Mouse (Mus musculus): Measurements from ENCODE around the gene Nudt17.
A peak's percentile ranks its signal among the peaks of the same experiment; 100 is the strongest.
"Not testable (repeated sequence)": the region's sequence is repeated elsewhere in the genome, so short reads cannot be mapped to it uniquely, and the experiment has no call there.

The Nudt17 gene

GRCm38 (mm10) chr3:96707903-96708683, at the start of gene Nudt17:
TSS of gene Nudt17 (minus strand) at chr3:96708562.
- peak; percentile 85 to 87 for DNase-seq (ENCODE audit: low spot score in 2 of 2)

DNA sequence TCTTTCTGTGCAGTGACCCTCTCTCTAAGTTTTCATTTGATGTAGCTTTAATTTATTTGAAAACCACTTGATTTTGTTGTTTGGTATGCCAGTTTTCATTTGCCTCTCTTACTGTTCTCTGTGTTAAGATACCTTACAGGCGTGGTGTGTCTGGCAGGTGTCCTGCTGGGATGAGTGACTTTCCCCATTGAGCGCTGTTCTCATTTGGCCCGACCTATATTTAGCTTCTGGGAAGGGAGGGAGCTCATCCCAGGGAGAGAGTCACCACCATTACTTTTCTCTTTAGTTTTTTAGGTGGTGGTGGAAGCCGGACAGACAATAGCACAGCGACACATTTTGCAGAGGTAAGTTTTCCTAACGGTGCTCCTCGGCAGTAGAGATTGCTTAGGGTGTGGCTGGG, 49.3 kb upstream of the Nudt17 start:
- DNase-seq (ENCODE audit: low spot score in 2 of 2) = no peak

GRCm38 (mm10) chr3:96755935-96756334, 47.6 kb upstream of the Nudt17 start:
- no peak for DNase-seq (ENCODE audit: low spot score in 2 of 2)

DNA sequence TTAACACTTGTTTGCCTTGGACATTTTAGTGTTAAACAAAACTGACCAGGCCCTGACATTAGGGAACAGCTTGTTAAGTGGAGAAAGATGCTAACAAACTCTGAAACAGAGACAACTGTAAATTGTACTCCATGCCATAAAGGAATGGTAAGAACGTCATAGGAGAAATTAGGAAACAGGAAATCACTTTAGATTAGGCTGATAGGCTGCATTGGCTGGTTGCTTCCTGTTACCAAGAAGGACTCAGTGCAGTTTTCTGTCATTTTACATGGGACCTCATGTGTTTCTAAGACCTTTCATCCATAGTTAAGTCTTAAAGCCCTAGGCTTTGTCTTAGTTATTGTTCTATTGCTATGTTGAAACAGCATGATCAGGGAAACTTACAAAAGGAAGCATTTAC, 38.5 kb upstream of the Nudt17 start:
- no peak for DNase-seq (ENCODE audit: low spot score in 2 of 2)

- no peak for DNase-seq (ENCODE audit: low spot score in 2 of 2)
These were observed 36.0 kb upstream of the Nudt17 start for GRCm38 (mm10) chr3:96744348-96744747.

DNA sequence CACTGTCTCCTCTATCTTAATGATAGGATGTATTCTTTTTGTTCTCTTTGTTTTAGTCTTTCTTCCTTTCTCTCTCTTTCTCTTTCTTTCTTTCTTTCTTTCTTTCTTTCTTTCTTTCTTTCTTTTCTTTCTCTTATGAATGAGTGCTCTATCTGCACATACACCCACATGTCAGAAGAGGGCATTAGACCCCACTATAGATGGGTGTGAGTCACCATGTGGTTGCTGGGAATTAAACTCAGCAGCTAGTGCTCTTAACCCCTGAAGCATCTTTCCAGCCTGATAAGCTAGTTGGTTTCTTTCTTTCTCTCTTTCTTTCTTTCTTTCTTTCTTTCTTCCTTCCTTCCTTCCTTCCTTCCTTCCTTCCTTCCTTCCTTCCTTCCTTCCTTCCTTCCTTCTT, 31.9 kb upstream of the Nudt17 start:
- DNase-seq (ENCODE audit: low spot score in 2 of 2) = not testable (repeated sequence)

- DNase-seq (ENCODE audit: low spot score in 2 of 2) = no peak
These were observed 29.6 kb upstream of the Nudt17 start for GRCm38 (mm10) chr3:96737995-96738394.

- DNase-seq (ENCODE audit: low spot score in 2 of 2) = no peak
These were observed 28.8 kb upstream of the Nudt17 start for GRCm38 (mm10) chr3:96737013-96737740.

DNA sequence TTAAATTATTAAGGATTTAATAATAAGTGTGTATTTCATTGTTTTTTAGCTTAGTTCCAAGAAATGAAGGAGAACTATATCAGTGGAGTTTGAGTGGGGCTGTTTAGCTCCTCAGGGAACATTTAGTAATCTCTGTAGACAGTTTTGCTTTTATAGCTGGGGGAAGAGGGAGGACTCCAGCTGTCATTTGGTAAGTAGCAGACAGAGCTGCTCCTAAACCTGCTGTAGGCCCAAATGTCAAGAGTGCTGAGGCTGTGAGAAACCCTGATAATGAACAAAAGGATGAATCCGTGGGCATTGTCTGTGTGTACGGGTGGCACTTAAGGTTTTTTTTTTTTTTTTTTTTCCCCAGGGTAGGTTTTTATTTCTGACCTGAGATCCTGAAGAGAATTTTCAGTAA, 26.8 kb upstream of the Nudt17 start:
- no peak for DNase-seq (ENCODE audit: low spot score in 2 of 2)

- no peak for DNase-seq (ENCODE audit: low spot score in 2 of 2)
These were observed 25.6 kb upstream of the Nudt17 start for GRCm38 (mm10) chr3:96733984-96734383.

DNA sequence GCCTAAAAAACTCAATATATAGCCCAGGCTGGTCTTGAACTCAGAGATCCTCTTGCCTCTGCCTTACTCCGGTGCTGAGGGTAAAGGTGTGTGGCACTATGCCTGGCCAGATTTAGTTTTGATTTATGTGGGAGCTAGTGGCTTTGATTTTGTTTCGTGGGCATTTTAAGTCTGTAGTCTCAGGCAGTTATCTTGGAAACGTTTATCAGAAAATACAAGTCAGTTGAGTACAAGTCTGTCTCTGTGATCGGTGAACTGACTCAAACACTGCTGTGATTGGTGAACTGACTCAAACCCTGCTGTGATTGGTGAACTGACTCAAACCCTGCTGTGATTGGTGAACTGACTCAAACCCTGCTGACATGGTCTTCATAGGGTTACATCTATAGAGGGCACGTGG, 22.4 kb upstream of the Nudt17 start:
- no peak for DNase-seq (ENCODE audit: low spot score in 2 of 2)

- no peak for DNase-seq (ENCODE audit: low spot score in 2 of 2)
These were observed 21.0 kb upstream of the Nudt17 start for GRCm38 (mm10) chr3:96729403-96729784.

- peak in 1 of 2 experiments; percentile 34 for DNase-seq (ENCODE audit: low spot score in 2 of 2)
These were observed 20.5 kb upstream of the Nudt17 start for GRCm38 (mm10) chr3:96728634-96729402.

DNA sequence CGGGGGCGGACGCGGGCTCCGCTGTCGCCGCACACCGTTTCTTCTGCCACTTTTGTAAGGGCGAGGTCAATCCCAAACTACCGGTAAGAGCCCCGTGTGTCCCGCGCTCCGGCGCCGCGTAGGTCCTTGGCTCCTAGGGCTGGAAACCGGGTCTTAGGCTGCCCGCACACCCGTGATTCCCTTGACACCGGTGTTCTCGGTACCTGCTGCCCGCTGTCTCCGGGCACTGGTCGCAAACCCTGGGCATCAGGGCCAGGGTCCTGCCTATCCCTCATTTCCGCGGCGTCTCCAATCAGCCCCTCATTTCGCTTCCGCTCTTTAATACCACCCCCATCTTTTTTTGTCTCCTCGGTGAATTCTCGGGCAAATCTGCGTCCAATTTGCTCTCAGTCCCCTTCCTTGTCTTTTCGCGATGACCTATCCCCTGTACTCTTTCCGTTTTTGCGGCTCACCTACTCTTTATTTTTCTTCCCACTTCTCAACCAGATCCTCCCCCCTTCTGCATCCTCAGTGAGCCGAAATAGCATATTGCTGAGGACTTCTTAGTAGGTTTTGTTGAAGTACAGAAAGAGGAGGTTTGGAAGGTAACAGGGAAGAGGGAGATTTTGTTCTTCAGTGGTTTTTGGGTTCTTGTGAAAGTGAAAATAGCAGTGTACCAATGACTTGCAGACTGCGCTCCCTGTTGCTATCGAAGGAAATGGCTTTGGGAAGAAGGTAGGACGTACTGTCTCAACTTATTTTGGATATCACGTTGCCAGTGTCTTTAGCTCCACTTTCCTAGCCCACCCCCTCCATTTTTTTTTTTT, 19.7 kb upstream of the Nudt17 start:
- peak in 1 of 2 experiments; percentile 35 for DNase-seq (ENCODE audit: low spot score in 2 of 2)

GRCm38 (mm10) chr3:96727343-96727827, 19.0 kb upstream of the Nudt17 start, which contains the start of the genes Polr3c and Rnf115:
TSS of gene Polr3c (minus strand) at chr3:96727628.
TSS of gene Rnf115 (plus strand) at chr3:96727664.
- peak; percentile 95 to 97 for DNase-seq (ENCODE audit: low spot score in 2 of 2)

- no peak for DNase-seq (ENCODE audit: low spot score in 2 of 2)
These were observed 10.8 kb upstream of the Nudt17 start for GRCm38 (mm10) chr3:96719173-96719572.

DNA sequence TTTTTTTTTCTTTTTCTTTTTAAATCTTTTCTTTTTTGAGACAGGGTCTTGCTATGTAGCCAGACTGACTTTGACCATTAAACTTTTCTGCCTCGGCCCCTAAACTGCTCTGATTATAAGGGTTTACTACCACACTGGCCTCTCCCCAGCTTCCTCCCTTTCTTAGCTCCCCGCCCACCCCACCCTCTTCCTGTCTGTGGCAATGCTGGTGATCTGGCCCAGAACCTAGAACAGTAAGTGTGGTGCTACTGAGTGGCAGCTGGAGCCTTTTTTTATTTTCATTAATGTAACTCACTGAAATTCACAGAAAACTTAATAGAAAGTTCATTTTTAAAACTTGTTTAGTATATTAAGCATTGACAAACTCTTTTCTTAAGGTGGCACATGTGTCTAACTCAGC, 7.5 kb upstream of the Nudt17 start:
- no peak for DNase-seq (ENCODE audit: low spot score in 2 of 2)

- no peak for DNase-seq (ENCODE audit: low spot score in 2 of 2)
These were observed 5.9 kb upstream of the Nudt17 start for GRCm38 (mm10) chr3:96714286-96714685.

DNA sequence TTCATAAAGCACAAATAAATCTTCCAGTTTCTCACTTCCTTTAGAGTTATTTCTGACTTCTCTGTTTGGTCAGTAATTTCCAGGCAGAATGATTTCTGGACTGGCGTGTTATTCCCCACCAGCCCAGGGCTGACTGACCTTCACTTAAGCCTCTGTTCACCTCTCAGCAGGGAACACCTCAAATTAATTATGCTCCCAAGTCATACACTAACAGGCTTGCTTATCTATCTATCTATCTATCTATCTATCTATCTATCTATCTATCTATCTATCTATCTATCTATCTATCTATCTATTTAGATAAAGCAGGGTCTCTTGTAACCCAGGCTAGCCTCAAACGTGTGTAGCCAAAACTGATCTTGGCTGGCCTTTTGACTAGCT, 312 bp upstream of the Nudt17 start:
- DNase-seq (ENCODE audit: low spot score in 2 of 2) = no peak

- DNase-seq (ENCODE audit: low spot score in 2 of 2) = no peak
These were observed 1.4 kb downstream of the Nudt17 start for GRCm38 (mm10) chr3:96706984-96707383.

DNA sequence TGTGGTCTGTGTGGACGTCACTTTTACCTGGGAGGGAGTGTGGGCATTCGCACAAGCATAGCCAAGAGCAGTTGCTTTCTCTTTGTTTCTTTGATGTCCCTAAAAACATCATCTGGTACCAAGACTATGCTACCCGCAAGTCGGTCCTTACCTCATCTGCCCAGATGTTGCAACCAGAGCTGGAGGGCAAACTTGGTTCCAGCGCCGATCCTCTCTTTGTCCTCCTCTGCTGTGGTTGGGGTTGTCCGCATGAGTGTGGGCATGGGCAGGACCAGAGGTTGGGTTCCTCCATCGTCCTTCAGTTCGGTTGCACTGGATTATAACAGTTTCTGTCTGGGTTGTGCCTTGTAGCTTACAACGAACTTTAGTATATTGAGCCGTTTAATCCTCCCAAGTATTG, 2.1 kb downstream of the Nudt17 start:
- DNase-seq (ENCODE audit: low spot score in 2 of 2) = no peak
